Mouse (Mus musculus) adipocyte (in vitro differentiated cells): ENCODE measurements at regions not wholly inside any gene's neighbourhood (a gene's known extent, or its start where the extent isn't known, plus 50 kb on each side); places are given as distances from the start of the nearest gene placed in this dataset.

Experiments used
- DNase-seq: peaks from one replicate; pipeline ENCODE4 v3.0.0-alpha.2; 2016; ENCODE audit warnings: low spot score

GRCm38 (mm10) chr12:39073289-39074022, 294.3 kb downstream of the Etv1 start:
- DNase-seq: no peak

GRCm38 (mm10) chr12:39086285-39086684, 307.1 kb downstream of the Etv1 start:
- DNase-seq: no peak

- no peak for DNase-seq
Observed at GRCm38 (mm10) chr12:39094638-39095230, 315.6 kb downstream of the Etv1 start.

- no peak for DNase-seq
Observed at GRCm38 (mm10) chr12:39123391-39124095, 344.4 kb downstream of the Etv1 start.

- no peak for DNase-seq
Observed at GRCm38 (mm10) chr12:39154689-39155088, 375.5 kb downstream of the Etv1 start.

GRCm38 (mm10) chr12:39176958-39177357, 397.8 kb downstream of the Etv1 start:
- DNase-seq: no peak

- DNase-seq: no peak
Observed at GRCm38 (mm10) chr12:39224073-39224472, 444.9 kb downstream of the Etv1 start.

- no peak for DNase-seq
Observed at GRCm38 (mm10) chr12:39256605-39257004, 477.4 kb downstream of the Etv1 start.

- DNase-seq: no peak
Observed at GRCm38 (mm10) chr12:39257571-39257970, 478.4 kb downstream of the Etv1 start.

- DNase-seq: no peak
Observed at GRCm38 (mm10) chr12:39289676-39290075, 510.5 kb downstream of the Etv1 start.

GRCm38 (mm10) chr12:39301351-39302212, 522.4 kb downstream of the Etv1 start:
- no peak for DNase-seq

- DNase-seq: no peak
Observed at GRCm38 (mm10) chr12:39302213-39302591, 523.0 kb downstream of the Etv1 start.

GRCm38 (mm10) chr12:39307746-39308145, 528.6 kb downstream of the Etv1 start:
- no peak for DNase-seq

GRCm38 (mm10) chr12:39309905-39310304, 530.7 kb downstream of the Etv1 start:
- DNase-seq: no peak

- no peak for DNase-seq
Observed at GRCm38 (mm10) chr12:39317229-39317628, 538.0 kb downstream of the Etv1 start.

- DNase-seq: no peak
Observed at GRCm38 (mm10) chr12:39321453-39321852, 542.3 kb downstream of the Etv1 start.

- no peak for DNase-seq
Observed at GRCm38 (mm10) chr12:39326157-39326556, 547.0 kb downstream of the Etv1 start.

- DNase-seq: no peak
Observed at GRCm38 (mm10) chr12:39326668-39327299, 547.6 kb downstream of the Etv1 start.

- DNase-seq: no peak
Observed at GRCm38 (mm10) chr12:39328377-39328776, 549.2 kb downstream of the Etv1 start.

GRCm38 (mm10) chr12:39339101-39339538, 559.9 kb downstream of the Etv1 start:
- DNase-seq: no peak

GRCm38 (mm10) chr12:39341751-39342271, 562.6 kb downstream of the Etv1 start:
- no peak for DNase-seq
